Mouse (Mus musculus) limb, embryonic 10.5 days (tissue): ENCODE results near the gene Fam3b. TPM values are rescaled to one million over a fixed set of nuclear protein-coding genes. Genes with fewer than 3 reads are reported as not detected.

Source experiments
- DNase-seq: peaks from one replicate; pipeline ENCODE4 v3.0.0-alpha.2; 2017; ENCODE audit warnings: low spot score
- H3K27ac ChIP-seq: fragments of 300-500 bp; sonication (generic); 2 replicates; pipeline ENCODE4 v1.5.1; 2016; ENCODE audit warnings: mild to moderate bottlenecking
- H3K27me3 ChIP-seq: fragments of 300-500 bp; sonication (generic); 2 replicates; pipeline ENCODE4 v1.6.1; 2016; ENCODE audit warnings: low read depth, mild to moderate bottlenecking; ENCODE audit not compliant: poor library complexity, severe bottlenecking
- H3K36me3 ChIP-seq: fragments of 300-500 bp; sonication (generic); 2 replicates; pipeline ENCODE4 v1.6.1; 2016; ENCODE audit warnings: mild to moderate bottlenecking, moderate library complexity
- H3K4me1 ChIP-seq: fragments of 300-500 bp; sonication (generic); 2 replicates; pipeline ENCODE4 v1.6.1; 2016
- H3K4me3 ChIP-seq: fragments of 300-500 bp; sonication (generic); 2 replicates; pipeline ENCODE4 v1.5.1; 2016; ENCODE audit warnings: mild to moderate bottlenecking, moderate library complexity
- H3K9me3 ChIP-seq: fragments of 300-500 bp; sonication (generic); replicated peaks from 2 replicates; pipeline ENCODE4 v1.6.1; 2016; ENCODE audit warnings: mild to moderate bottlenecking
- WGBS: fragments of 180-500 bp; shearing (Covaris S2); methylation state at CpG from one replicate; pipeline ENCODE4 v1.1.7; 2016; 5-methylcytosine and 5-hydroxymethylcytosine counted together
- polyA plus RNA-seq: library from polyadenylated mRNA; unstranded; fragments of >200 nt; fragmentation: Nextera tagmentation; extraction: Ambion mirVana; gene quantifications from 2 replicates; pipeline ENCODE4 v1.2.1, GENCODE M21; 2016

The Fam3b gene
- polyA plus RNA-seq, 1 experiment from 2014 or later, result not detected

- Histone ChIP-seq H3K27ac (no peak overlapping the region), H3K27me3 (no peaks in the 10 kb centered on the region), H3K9me3 (no peaks in the 10 kb centered on the region), H3K4me1 (peaks cover 8% of the 10 kb centered on the region), H3K36me3 (no peaks in the 10 kb centered on the region), H3K4me3 (no peak overlapping the region)
- DNase-seq, result no peak
Observed at GRCm38 (mm10) chr16:97511495-97511894, 3.1 kb downstream of the Fam3b start.

GRCm38 (mm10) chr16:97510849-97511248, 3.8 kb downstream of the Fam3b start:
- Histone ChIP-seq H3K36me3 (no peaks in the 10 kb centered on the region), H3K9me3 (no peaks in the 10 kb centered on the region), H3K27me3 (no peaks in the 10 kb centered on the region), H3K4me1 (peaks cover 8% of the 10 kb centered on the region), H3K27ac (no peak overlapping the region), H3K4me3 (no peak overlapping the region)
- WGBS, result 28% methylated on average over 5 of the region's 5 CpGs
- DNase-seq, result no peak

GRCm38 (mm10) chr16:97507783-97508182, 6.8 kb downstream of the Fam3b start:
- Histone ChIP-seq H3K4me3 (no peak overlapping the region), H3K27ac (no peak overlapping the region), H3K4me1 (peaks cover 8% of the 10 kb centered on the region), H3K27me3 (no peaks in the 10 kb centered on the region), H3K9me3 (no peaks in the 10 kb centered on the region), H3K36me3 (no peaks in the 10 kb centered on the region)
- DNase-seq, result no peak

GRCm38 (mm10) chr16:97504793-97505192, 9.8 kb downstream of the Fam3b start:
- no peak overlapping the region for H3K4me3 ChIP-seq
- 81% methylated on average over 3 of the region's 3 CpGs for WGBS
- no peak overlapping the region for H3K27ac ChIP-seq
- H3K9me3 ChIP-seq, result no peaks in the 10 kb centered on the region
- no peaks in the 10 kb centered on the region for H3K4me1 ChIP-seq
- no peaks in the 10 kb centered on the region for H3K27me3 ChIP-seq
- no peaks in the 10 kb centered on the region for H3K36me3 ChIP-seq
- no peak for DNase-seq

GRCm38 (mm10) chr16:97503849-97504248, 10.8 kb downstream of the Fam3b start:
- H3K36me3 ChIP-seq, result no peaks in the 10 kb centered on the region
- no peaks in the 10 kb centered on the region for H3K27me3 ChIP-seq
- H3K27ac ChIP-seq, result no peak overlapping the region
- no peaks in the 10 kb centered on the region for H3K4me1 ChIP-seq
- no peak for DNase-seq
- 87% methylated on average over 3 of the region's 3 CpGs for WGBS
- H3K9me3 ChIP-seq, result no peaks in the 10 kb centered on the region
- H3K4me3 ChIP-seq, result no peak overlapping the region

- Histone ChIP-seq H3K9me3 (no peaks in the 10 kb centered on the region), H3K27me3 (no peaks in the 10 kb centered on the region), H3K36me3 (no peaks in the 10 kb centered on the region), H3K27ac (no peak overlapping the region), H3K4me3 (no peak overlapping the region), H3K4me1 (no peaks in the 10 kb centered on the region)
- no peak for DNase-seq
- WGBS, result 87% methylated on average over 7 of the region's 7 CpGs
Observed at GRCm38 (mm10) chr16:97500901-97501300, 13.7 kb downstream of the Fam3b start.

- Histone ChIP-seq H3K4me3 (no peak overlapping the region), H3K36me3 (no peaks in the 10 kb centered on the region), H3K27me3 (no peaks in the 10 kb centered on the region), H3K9me3 (no peaks in the 10 kb centered on the region), H3K4me1 (no peaks in the 10 kb centered on the region), H3K27ac (no peak overlapping the region)
- no peak for DNase-seq
- WGBS, result 91% methylated on average over 7 of the region's 7 CpGs
Observed at GRCm38 (mm10) chr16:97499450-97499849, 15.2 kb downstream of the Fam3b start.

GRCm38 (mm10) chr16:97498139-97498538, 16.5 kb downstream of the Fam3b start:
- Histone ChIP-seq H3K36me3 (no peaks in the 10 kb centered on the region), H3K9me3 (no peaks in the 10 kb centered on the region), H3K4me1 (no peaks in the 10 kb centered on the region), H3K4me3 (no peak overlapping the region), H3K27me3 (no peaks in the 10 kb centered on the region), H3K27ac (no peak overlapping the region)
- WGBS, result 89% methylated on average over 3 of the region's 3 CpGs
- DNase-seq, result no peak

GRCm38 (mm10) chr16:97497682-97498081, 16.9 kb downstream of the Fam3b start:
- no peaks in the 10 kb centered on the region for H3K36me3 ChIP-seq
- H3K27ac ChIP-seq, result no peak overlapping the region
- H3K4me1 ChIP-seq, result no peaks in the 10 kb centered on the region
- WGBS, result 58% methylated on average over 5 of the region's 5 CpGs
- H3K4me3 ChIP-seq, result no peak overlapping the region
- no peak for DNase-seq
- no peaks in the 10 kb centered on the region for H3K9me3 ChIP-seq
- H3K27me3 ChIP-seq, result no peaks in the 10 kb centered on the region

- Histone ChIP-seq H3K4me3 (no peak overlapping the region), H3K9me3 (no peaks in the 10 kb centered on the region), H3K4me1 (no peaks in the 10 kb centered on the region), H3K27me3 (no peaks in the 10 kb centered on the region), H3K36me3 (no peaks in the 10 kb centered on the region), H3K27ac (no peak overlapping the region)
- no peak for DNase-seq
- WGBS, result 80% methylated on average over 3 of the region's 3 CpGs
Observed at GRCm38 (mm10) chr16:97496026-97496425, 18.6 kb downstream of the Fam3b start.

- no peak overlapping the region for H3K27ac ChIP-seq
- no peak for DNase-seq
- peaks cover 3% of the 10 kb centered on the region; the same call in 1 of the 2 replicates for H3K4me1 ChIP-seq
- H3K9me3 ChIP-seq, result no peaks in the 10 kb centered on the region
- H3K36me3 ChIP-seq, result no peaks in the 10 kb centered on the region
- H3K27me3 ChIP-seq, result no peaks in the 10 kb centered on the region
- WGBS, result 72% methylated on average over 1 of the region's 1 CpGs
- H3K4me3 ChIP-seq, result no peak overlapping the region
Observed at GRCm38 (mm10) chr16:97492369-97492768, 22.2 kb downstream of the Fam3b start.

- 81% methylated on average over 2 of the region's 2 CpGs for WGBS
- Histone ChIP-seq H3K9me3 (no peaks in the 10 kb centered on the region), H3K27me3 (no peaks in the 10 kb centered on the region)
Observed at GRCm38 (mm10) chr16:97478655-97479054, 36.0 kb downstream of the Fam3b start.

GRCm38 (mm10) chr16:97476524-97476923, 38.1 kb downstream of the Fam3b start:
- Histone ChIP-seq H3K4me1 (no peaks in the 10 kb centered on the region), H3K27ac (no peak overlapping the region), H3K27me3 (no peaks in the 10 kb centered on the region), H3K9me3 (no peaks in the 10 kb centered on the region), H3K4me3 (no peak overlapping the region), H3K36me3 (no peaks in the 10 kb centered on the region)
- WGBS, result 89% methylated on average over 1 of the region's 1 CpGs
- DNase-seq, result no peak

More at GRCm38 (mm10) chr16:97478655-97479054, 36.0 kb downstream of the Fam3b start:
- no peaks in the 10 kb centered on the region for H3K36me3 ChIP-seq
- H3K4me1 ChIP-seq, result no peaks in the 10 kb centered on the region
- no peak for DNase-seq
- no peak overlapping the region for H3K4me3 ChIP-seq
- no peak overlapping the region for H3K27ac ChIP-seq

GRCm38 (mm10) chr16:97475581-97475980, 39.0 kb downstream of the Fam3b start:
- H3K4me3 ChIP-seq, result no peak overlapping the region
- H3K36me3 ChIP-seq, result no peaks in the 10 kb centered on the region
- 88% methylated on average over 3 of the region's 3 CpGs for WGBS
- H3K4me1 ChIP-seq, result no peaks in the 10 kb centered on the region
- no peak for DNase-seq
- H3K27ac ChIP-seq, result no peak overlapping the region
- no peaks in the 10 kb centered on the region for H3K9me3 ChIP-seq
- H3K27me3 ChIP-seq, result no peaks in the 10 kb centered on the region
